Mouse (Mus musculus): ENCODE measurements around the gene Ninj2. TPM values are rescaled to one million over a fixed set of nuclear protein-coding genes. Genes with fewer than 3 reads are reported as not detected.

The Ninj2 gene
- polyA plus RNA-seq, 1 experiment from 2014 or later = not detected

GRCm38 (mm10) chr6:120243250-120243649, 150.1 kb downstream of the Ninj2 start:
- 70% methylated on average over 8 of the region's 8 CpGs for WGBS
- Histone ChIP-seq H3K27ac (ENCODE audit: low read depth, low read length) (no peak overlapping the region), H3K4me3 (ENCODE audit: low read depth, low read length) (no peak overlapping the region), H3K27me3 (replicated peaks; ENCODE audit: control insufficient read depth, insufficient read depth, low read length) (no peaks in the 10 kb centered on the region), H3K36me3 (ENCODE audit: control insufficient read depth, insufficient read depth, low read length) (no peaks in the 10 kb centered on the region), H3K9me3 (ENCODE audit: control insufficient read depth, low read length) (no peaks in the 10 kb centered on the region), H3K9ac (ENCODE audit: low read depth, low read length) (no peak overlapping the region), H3K4me2 (no peak overlapping the region), H3K4me1 (replicated peaks; ENCODE audit: control insufficient read depth, insufficient read depth, low read length) (no peaks in the 10 kb centered on the region)
- no peak for DNase-seq (ENCODE audit: low spot score)
- ATAC-seq (replicated peaks; ENCODE audit: low FRiP score) = no peak

- H3K4me3 ChIP-seq (ENCODE audit: low read depth, low read length) = no peak overlapping the region
- DNase-seq (ENCODE audit: low spot score) = no peak
- 79% methylated on average over 5 of the region's 5 CpGs for WGBS
Observed at GRCm38 (mm10) chr6:120246676-120247075, 153.5 kb downstream of the Ninj2 start.

GRCm38 (mm10) chr6:120249831-120250230, 156.7 kb downstream of the Ninj2 start:
- ATAC-seq (replicated peaks; ENCODE audit: low FRiP score) (no peak), DNase-seq (ENCODE audit: low spot score) (no peak)
- no peaks in the 10 kb centered on the region for H3K9me3 ChIP-seq (ENCODE audit: control insufficient read depth, low read length)
- no peaks in the 10 kb centered on the region for H3K36me3 ChIP-seq (ENCODE audit: control insufficient read depth, insufficient read depth, low read length)
- no peaks in the 10 kb centered on the region for H3K27me3 ChIP-seq (replicated peaks; ENCODE audit: control insufficient read depth, insufficient read depth, low read length)
- WGBS = 70% methylated on average over 5 of the region's 5 CpGs
- no peak overlapping the region for H3K4me2 ChIP-seq
- H3K4me3 ChIP-seq (ENCODE audit: low read depth, low read length) = no peak overlapping the region
- no peaks in the 10 kb centered on the region for H3K4me1 ChIP-seq (replicated peaks; ENCODE audit: control insufficient read depth, insufficient read depth, low read length)
- no peak overlapping the region for H3K27ac ChIP-seq (ENCODE audit: low read depth, low read length)
- H3K9ac ChIP-seq (ENCODE audit: low read depth, low read length) = no peak overlapping the region

More at GRCm38 (mm10) chr6:120246676-120247075, 153.5 kb downstream of the Ninj2 start:
- H3K9me3 ChIP-seq (ENCODE audit: control insufficient read depth, low read length) = no peaks in the 10 kb centered on the region
- no peaks in the 10 kb centered on the region for H3K27me3 ChIP-seq (replicated peaks; ENCODE audit: control insufficient read depth, insufficient read depth, low read length)
- ATAC-seq (replicated peaks; ENCODE audit: low FRiP score) = no peak
- no peak overlapping the region for H3K27ac ChIP-seq (ENCODE audit: low read depth, low read length)
- H3K36me3 ChIP-seq (ENCODE audit: control insufficient read depth, insufficient read depth, low read length) = no peaks in the 10 kb centered on the region
- no peak overlapping the region for H3K4me2 ChIP-seq
- H3K9ac ChIP-seq (ENCODE audit: low read depth, low read length) = no peak overlapping the region
- no peaks in the 10 kb centered on the region for H3K4me1 ChIP-seq (replicated peaks; ENCODE audit: control insufficient read depth, insufficient read depth, low read length)

Other genes starting within 250 kb of the Ninj2 start
- gene Erc1, start 245.2 kb upstream of the Ninj2 start, polyA plus RNA-seq (2014; fragmentation: Nextera tagmentation; extraction: Ambion mirVana) = 11.8 and 12.3 TPM in 2 replicates
- gene Rad52, start 190.7 kb upstream of the Ninj2 start, polyA plus RNA-seq (2014; fragmentation: Nextera tagmentation; extraction: Ambion mirVana) = 23.9 and 24.7 TPM in 2 replicates
- gene Wnk1, start 54.7 kb upstream of the Ninj2 start, polyA plus RNA-seq (2014; fragmentation: Nextera tagmentation; extraction: Ambion mirVana) = 46.6 and 55.2 TPM in 2 replicates
- gene D330020A13Rik, start 201.0 kb downstream of the Ninj2 start, polyA plus RNA-seq (2014; fragmentation: Nextera tagmentation; extraction: Ambion mirVana) = not detected in 2 replicates
- gene B4galnt3, start 201.2 kb downstream of the Ninj2 start, polyA plus RNA-seq (2014; fragmentation: Nextera tagmentation; extraction: Ambion mirVana) = 0.08 and 0.25 TPM in 2 replicates

Measured in liver, embryonic 11.5 days (tissue).